Mouse (Mus musculus): ENCODE data around the gene Rfx8. TPM values are rescaled to one million over a fixed set of nuclear protein-coding genes. Genes with fewer than 3 reads are reported as not detected.
"Not testable (repeated sequence)": the region's sequence is repeated elsewhere in the genome, so short reads cannot be mapped to it uniquely, and the experiment has no call there.

Rfx8 gene
- total RNA-seq, 1 experiment from 2014 or later: not detected

DNA sequence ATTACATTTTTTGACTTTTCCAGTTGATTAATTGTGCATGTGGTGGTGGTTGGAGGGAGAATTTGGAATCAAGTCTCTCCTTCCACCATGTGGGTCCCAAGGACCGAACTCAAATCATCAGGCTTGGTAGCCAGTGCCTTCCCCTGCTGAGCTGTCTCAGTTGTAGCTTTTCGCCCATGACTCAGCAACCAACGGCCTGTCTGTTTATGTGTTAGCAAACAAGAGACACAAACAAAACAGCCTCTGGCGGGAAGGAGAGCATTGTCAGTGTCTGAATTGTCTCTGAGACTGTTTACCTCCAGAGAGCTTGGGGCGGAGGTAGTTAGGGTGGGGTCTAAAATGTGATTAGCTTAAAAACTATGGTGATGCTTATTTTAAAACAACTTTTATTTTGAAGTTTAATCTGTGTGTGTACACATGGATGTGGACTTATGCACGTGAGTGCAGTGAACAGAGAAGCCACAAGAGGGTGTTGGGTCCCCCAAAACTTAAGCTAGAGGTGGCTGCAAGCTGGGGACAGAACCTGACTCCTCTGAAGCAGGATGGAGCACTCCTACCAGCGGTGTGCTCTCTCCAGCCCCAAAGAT lies 56.7 kb downstream of the Rfx8 start:
- no peak for ATAC-seq (ENCODE audit: extremely low read depth, insufficient number of reproducible peaks, low FRiP score, poor library complexity, severe bottlenecking)

DNA sequence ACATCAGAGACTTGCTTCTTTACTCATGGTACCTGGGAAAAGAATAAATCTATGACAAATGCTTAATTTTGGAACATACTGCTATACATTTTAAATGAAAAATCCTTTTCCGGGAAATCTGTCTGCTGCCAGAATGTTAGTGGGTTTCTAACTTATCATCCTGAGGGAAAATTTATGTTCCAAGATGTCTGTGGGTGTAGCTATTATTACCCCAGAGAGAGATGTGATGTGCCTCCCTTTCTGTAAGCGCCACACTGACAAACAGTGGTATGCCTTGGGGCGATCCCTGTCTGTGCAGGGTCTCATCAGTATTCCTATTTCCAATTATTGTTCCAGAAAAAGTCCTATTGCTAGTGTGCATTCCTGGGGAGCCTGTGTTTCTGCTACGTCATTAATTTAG lies 57.7 kb downstream of the Rfx8 start:
- no peak for ATAC-seq (ENCODE audit: extremely low read depth, insufficient number of reproducible peaks, low FRiP score, poor library complexity, severe bottlenecking)

DNA sequence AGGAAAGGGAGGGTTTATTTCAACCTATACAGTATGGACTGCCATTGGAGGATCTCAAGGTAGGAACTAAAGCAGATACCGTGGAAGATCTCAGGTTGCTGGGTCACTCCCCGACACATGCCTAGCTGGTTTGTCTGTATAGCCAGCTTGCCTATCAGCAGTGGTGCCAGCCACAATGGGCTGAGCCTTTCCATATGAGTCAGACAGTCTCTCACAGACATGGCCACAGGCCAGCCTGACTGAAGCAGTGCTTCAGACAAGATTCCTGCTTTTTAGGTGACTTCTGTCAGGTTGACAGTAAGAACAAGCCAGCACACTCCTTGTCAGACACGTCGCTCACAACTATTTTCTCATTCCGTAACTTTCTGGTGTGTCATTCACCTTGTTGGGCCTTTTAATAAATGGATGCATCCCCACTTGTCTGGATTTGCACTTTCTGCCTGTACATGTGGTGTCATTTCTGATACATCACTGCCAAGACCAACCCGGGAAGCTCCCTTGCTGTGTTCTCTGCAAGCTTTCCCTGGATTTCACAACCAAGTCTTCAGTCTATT lies 63.7 kb downstream of the Rfx8 start:
- ATAC-seq (ENCODE audit: extremely low read depth, insufficient number of reproducible peaks, low FRiP score, poor library complexity, severe bottlenecking): no peak

DNA sequence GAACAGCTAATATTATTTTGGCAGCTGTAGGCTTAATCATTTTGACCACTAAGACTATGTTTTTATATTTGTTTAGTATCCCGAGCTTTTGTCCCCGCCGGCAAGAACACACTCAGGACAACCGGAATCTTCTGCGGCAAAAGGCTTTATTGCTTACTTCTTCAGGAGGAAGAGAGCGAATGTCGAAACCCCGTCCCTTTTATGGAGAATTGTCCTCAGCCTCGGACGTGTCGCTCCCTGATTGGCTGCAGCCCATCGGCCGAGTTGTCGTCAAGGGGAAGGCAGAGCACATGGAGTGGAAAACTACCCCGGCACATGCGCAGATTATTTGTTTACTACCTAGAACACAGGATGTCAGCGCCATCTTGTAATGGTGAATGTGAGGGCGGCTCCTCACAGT lies 65.9 kb downstream of the Rfx8 start:
- not testable (repeated sequence) for ATAC-seq (ENCODE audit: extremely low read depth, insufficient number of reproducible peaks, low FRiP score, poor library complexity, severe bottlenecking)

DNA sequence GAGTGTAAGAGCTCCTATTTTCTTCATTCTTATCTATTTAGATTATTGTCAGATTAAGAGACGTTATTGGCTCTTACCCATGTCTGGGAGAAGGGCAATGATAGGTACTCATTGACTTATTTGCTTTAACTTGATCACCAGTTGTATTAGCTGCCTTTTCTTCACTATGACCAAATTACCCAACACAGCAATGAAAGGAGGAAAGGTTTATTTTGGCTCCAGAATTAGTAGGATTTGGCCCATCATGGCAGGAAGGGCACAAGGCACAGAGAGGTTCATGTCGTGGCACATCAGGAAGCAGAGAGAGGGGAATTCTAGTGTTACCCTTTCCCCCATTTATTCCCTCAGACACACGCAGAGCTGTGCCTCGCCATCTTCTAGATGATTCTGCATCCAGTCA lies 67.8 kb downstream of the Rfx8 start:
- ATAC-seq (ENCODE audit: extremely low read depth, insufficient number of reproducible peaks, low FRiP score, poor library complexity, severe bottlenecking): no peak

DNA sequence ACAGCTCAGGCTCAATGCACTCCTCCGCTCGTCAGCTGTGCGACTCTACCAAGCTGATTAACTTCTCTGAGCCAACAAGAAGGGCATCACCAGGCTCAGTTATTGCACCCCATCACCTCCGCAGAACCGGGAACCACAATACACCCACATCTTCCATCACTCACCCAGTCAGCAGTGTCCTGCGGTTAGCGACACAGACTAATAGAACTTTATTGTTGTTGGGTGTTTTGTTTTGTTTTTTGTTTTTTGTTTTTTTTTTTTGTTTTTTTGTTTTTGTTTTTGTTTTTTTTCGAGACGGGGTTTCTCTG lies 69.6 kb downstream of the Rfx8 start, which contains the start of gene Creg2:
TSS of gene Creg2 (minus strand) at position 234 of the 308 bp plus-strand sequence.
- ATAC-seq (ENCODE audit: extremely low read depth, insufficient number of reproducible peaks, low FRiP score, poor library complexity, severe bottlenecking): no peak

DNA sequence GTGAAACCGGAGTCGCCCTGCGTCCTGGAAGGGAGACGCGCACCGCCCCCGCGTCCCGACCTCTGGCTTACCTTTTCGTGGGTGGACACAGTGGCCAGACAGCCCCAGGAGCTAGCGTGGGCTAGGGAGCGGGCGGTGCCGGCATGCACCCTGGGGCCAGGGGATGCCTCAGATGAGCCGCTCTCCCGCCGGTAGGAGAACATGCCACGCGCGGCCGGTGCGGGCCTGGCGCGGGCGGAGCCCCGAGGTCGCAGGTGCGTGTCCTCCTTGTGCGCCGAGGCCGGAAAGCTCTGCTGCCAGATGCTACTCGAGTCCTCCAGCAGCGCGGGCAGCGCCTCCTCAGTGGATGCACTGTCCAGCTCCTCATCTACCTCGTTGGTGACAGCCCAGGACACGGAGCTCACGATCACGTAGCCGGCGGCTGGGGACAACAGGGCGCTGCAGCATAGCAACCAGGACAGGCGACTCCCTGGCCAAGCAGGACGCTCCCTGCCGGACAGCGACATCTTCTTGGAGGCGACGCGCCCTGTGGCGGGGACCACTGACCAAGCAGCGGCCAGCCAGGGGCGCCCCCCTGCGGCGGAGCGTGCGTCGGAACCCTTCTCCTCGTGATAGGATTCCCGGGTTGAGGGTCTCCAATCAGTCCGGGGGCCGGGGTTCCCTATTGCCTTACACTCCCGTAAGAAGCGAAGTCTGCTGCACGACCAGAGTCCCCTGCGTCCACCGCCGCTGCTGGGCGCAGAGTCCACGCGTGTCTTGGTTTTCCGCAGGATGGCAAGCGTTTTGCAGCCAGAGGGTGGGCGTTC lies 70.2 kb downstream of the Rfx8 start:
- peak; percentile 46; the same call in 1 of the 2 replicates for ATAC-seq (ENCODE audit: extremely low read depth, insufficient number of reproducible peaks, low FRiP score, poor library complexity, severe bottlenecking)

DNA sequence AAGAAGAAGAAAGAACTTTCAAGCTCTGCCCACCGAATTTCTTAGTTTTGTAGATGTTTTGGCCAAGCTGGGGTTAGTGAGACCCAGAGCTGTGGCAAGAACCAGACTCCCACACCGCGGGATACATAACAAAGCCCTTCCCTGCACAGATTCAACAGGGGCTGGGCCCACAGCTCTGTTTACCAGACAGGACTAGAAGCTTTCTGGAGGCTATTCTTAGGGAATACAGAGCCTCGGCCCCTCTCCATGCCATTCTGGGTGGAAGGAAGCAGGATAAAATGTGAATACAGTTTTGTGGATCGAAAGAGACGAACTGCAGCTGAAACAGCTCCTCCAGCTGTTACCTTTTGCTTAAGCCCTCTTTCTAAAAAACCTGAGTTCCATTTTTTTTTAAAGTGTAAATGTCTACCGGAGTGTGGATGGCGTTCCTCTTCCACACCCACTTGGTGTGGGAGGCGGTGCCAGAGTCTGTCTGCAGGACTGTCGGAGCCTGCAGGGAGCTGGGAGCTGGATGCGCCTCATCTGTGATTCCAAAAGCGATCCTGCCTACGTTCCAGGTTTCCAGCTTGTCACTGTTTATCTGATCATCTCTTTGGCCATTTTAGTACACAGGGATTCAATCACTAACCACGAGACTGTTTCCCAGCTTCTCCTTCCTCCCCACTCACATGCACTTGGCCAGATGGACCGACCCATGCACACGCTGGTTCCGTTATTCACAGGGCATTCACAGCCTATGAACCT lies 70.9 kb downstream of the Rfx8 start:
- no peak for ATAC-seq (ENCODE audit: extremely low read depth, insufficient number of reproducible peaks, low FRiP score, poor library complexity, severe bottlenecking)

DNA sequence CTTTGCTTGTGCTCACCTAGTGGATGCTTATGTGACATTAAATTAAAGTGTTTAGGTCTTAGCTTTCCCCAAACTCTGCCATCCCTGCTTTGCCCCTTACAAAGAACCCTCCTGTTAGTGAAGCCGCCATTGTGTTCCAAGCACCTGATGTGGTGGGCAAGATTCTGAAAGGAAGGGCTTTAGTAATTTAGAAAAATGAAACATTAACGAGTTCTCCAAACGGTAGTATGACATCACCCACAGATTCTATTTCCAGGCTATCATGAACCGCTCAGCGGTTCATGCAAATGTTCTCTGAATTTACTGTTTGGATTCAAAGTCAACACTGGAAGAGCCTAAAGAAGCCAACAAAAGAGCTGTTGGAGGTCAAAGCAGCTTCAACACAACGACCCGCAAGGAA lies 72.2 kb downstream of the Rfx8 start:
- no peak for ATAC-seq (ENCODE audit: extremely low read depth, insufficient number of reproducible peaks, low FRiP score, poor library complexity, severe bottlenecking)

DNA sequence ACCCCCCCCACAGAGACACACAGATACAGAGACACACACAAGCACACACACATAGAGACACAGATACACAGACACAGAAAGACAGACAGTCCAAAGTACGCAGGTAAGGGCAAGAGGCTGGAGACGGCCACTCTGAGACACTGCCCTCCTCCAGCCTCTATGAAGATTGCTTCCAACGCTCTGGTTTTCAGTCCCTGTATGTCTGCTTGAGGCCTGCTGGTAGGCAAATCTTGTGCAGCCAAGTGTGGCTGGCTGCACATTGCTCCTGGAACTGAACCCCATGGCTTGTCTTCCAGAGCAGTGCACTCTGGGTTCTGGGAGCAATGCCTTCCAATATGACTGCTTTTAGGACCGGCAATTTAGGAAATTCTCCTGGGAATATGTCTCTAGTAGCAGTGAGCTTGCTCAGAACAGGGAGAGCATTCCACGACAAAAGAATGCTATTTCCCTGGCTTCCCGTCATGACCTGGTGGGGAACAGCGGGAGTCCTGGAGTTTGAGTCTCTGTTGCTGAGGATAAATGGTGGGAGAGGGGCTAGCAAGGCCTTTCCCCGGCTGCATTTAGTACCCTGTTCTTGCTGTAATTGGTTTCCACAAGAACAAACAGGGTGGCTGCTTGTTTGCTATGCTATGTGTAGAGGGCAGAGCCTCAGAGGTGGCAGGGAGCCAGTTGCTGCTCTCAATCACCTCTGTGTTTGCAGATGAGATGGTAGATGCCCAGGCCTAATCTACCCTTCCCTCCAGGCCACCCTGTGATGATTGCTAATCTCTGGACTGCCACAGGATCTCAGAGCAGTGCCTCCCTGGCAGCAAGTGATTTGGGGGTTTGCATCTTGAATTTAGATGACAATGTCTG lies 74.7 kb downstream of the Rfx8 start:
- no peak for ATAC-seq (ENCODE audit: extremely low read depth, insufficient number of reproducible peaks, low FRiP score, poor library complexity, severe bottlenecking)

DNA sequence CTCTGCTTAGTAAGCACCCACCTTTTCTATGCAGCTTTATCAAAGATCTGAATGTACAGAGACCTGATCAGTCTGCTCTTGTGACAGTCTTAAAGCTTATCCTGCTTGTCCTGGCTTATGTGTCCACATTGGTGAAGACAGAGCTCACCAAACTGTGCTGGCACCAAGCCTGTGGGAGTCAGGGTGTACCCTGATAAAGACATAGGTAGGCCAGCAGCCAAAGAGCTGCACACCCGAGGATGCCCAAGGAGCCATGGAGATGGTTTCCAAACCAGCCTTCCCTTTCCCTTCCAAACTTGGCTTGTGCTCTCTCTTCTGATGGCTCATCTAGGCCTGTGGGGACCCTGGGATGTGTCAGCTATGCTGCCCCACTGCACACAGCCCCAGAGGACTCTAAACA lies 76.5 kb downstream of the Rfx8 start:
- ATAC-seq (ENCODE audit: extremely low read depth, insufficient number of reproducible peaks, low FRiP score, poor library complexity, severe bottlenecking): no peak

DNA sequence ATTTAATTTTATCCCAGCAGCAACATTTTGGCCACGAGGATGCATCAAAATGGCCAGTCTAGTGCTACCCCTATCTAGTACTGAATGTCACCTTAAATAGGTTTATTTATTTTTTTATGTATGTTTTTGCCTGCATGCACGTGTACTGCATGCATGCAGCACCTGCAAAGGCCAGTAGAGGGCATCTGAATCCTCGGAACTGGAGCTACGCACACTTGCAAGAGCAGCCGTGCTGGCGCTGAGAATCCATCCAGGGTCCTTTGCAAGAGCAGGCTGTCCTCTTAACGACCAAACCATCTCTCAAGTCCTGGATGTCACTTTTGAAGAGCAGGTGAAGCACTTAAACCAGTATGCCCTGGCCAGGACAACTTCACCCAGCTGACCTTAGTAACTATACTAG lies 79.1 kb downstream of the Rfx8 start:
- no peak for ATAC-seq (ENCODE audit: extremely low read depth, insufficient number of reproducible peaks, low FRiP score, poor library complexity, severe bottlenecking)

DNA sequence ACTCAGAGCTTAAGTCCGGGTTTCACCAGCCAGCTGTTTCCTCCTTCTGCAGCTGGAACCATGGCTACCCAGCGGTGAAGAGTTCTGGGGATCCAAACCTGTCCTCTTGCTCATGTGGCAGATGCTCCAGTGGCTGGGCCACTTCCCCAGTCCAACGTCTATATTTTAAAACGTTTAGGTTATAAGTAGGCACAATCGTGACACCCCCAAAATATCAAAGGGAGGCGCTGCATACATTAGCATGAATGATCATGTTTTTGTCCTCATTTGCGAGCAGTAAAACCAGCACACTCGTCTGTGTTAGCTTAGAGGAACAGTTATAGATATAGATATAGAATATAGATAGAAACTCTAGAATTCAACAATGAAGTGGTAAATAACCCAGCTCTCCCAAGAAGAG lies 83.7 kb downstream of the Rfx8 start:
- no peak for ATAC-seq (ENCODE audit: extremely low read depth, insufficient number of reproducible peaks, low FRiP score, poor library complexity, severe bottlenecking)

DNA sequence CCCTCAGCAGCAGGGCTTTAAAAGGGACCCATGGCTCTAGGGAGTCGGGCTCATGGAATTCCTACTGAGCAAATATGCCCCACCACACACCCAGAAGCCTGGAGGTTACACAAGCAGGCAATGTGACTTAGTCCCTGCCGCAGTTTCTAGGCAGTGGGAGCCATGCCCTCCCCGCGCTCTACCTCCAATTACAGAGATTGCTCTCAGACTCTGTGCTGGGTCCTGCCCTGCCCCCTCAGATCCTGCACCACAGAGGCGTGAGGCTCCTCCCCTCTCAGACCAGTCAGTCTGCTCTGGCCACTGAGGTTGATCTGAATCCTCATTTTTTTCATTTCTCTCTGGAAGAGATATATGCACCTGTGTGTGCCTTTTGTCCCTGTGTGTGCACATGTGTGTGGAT lies 84.1 kb downstream of the Rfx8 start:
- ATAC-seq (ENCODE audit: extremely low read depth, insufficient number of reproducible peaks, low FRiP score, poor library complexity, severe bottlenecking): no peak

DNA sequence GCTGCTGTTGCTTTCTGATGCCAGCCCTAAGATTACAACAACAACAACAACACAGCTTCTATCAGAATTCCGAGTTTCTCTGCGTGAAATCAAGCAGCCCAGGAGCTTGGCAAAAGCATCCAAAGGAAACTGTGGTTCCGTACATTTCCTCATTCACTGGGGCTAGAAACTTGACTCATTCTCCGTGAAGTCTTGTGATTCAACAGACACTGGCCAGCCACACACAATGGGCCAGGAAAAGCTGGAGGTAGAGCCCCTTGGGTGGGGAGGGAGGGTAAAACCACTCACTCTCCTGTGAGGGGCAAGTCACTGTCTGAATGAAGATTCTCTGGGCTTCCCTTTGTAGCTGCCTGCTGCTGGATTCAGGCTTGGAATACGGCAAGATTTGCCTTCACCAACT lies 84.6 kb downstream of the Rfx8 start:
- ATAC-seq (ENCODE audit: extremely low read depth, insufficient number of reproducible peaks, low FRiP score, poor library complexity, severe bottlenecking): no peak

DNA sequence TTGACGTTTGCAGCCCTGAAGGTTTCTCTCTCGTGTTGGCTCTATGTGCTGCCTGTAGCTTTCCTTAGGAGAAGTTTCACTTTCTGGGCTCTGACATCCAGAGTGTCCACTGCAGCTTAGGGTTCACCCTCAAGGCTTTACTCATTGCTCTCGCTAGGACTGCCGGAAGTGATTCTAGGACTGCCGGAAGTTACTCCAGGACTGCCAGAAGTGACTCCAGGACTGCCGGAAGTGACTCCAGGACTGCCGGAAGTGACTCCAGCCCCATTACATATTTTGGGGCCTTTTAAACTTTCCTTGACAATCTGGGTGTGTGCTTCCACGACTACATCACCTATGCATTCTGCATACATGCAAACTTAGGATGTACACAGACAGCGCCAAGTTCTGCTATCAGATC lies 92.2 kb downstream of the Rfx8 start:
- ATAC-seq (ENCODE audit: extremely low read depth, insufficient number of reproducible peaks, low FRiP score, poor library complexity, severe bottlenecking): no peak

DNA sequence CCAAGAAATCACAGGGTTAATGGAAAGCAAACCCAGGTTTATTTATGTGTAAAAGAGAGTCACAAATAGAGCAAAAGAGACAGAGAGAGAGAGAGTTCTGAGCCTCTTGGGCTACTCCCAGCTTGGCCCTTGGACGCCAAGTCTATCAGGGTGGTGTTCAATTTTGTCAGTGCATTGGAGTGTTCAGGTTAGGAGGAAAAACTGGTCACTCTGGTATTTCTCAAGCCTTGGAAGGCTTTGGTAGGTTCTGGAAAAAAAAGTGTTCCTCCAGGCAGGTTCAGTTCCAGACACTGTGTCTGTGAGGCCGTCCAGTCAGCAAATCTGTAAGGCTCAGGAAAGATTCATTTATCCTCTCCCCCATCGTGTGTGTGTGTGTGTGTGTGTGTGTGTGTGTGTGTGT lies 95.3 kb downstream of the Rfx8 start:
- no peak for ATAC-seq (ENCODE audit: extremely low read depth, insufficient number of reproducible peaks, low FRiP score, poor library complexity, severe bottlenecking)

DNA sequence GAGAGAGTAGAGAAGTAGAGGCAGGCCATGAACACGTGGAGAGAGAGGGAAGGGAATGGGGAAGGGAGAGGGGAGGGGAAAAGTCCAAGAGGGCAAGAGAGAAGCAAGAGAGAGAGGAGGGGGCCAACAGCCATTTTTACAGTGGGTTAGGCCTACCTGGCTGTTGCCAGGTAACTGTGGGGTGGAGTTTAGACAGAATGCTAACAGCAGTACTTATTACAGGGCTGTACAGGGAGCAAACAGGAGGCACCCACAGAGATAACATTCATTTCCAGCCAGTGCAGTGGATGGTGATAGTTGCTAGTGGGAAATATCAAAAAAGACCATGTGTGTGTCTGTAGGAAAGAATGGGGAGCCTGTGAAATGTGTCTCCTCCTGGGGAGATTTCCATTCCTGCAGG lies 97.1 kb downstream of the Rfx8 start:
- ATAC-seq (ENCODE audit: extremely low read depth, insufficient number of reproducible peaks, low FRiP score, poor library complexity, severe bottlenecking): no peak

DNA sequence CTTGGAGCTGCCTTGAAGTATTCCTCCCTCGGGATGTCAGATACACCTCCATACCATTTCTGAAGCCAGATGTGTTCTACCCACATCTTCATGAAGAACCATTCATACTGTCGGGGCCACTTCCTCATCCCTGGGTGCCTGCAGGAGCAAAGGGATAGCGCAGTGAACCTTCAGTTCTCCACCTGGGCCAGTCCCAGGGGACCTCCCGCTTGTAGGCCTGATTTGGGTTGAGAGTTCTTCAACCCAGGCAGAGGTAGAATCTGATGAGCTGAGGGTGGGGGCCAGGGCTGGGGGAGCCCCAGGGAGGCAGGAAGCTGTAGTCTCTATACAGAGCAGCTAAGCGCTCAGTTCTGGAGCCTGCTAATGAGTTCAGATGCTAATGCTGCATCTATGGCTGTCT lies 97.7 kb downstream of the Rfx8 start:
- ATAC-seq (ENCODE audit: extremely low read depth, insufficient number of reproducible peaks, low FRiP score, poor library complexity, severe bottlenecking): no peak

Measured in neutrophil, adult 5-6 weeks (primary cell).